Mouse (Mus musculus): ENCODE measurements at regions not wholly inside any gene's neighbourhood (a gene's known extent, or its start where the extent isn't known, plus 50 kb on each side); places are given as distances from the start of the nearest gene placed in this dataset.

- ATAC-seq (ENCODE audit: low FRiP score, low read depth): peak; percentile 53; the same call in 1 of the 2 replicates
- Histone ChIP-seq H3K4me1 (peaks cover 11% of the 10 kb centered on the region; the same call in 1 of the 2 replicates), H3K36me3 (no peaks in the 10 kb centered on the region), H3K4me3 (peak overlapping the region; percentile 35), H3K9me3 (no peaks in the 10 kb centered on the region), H3K4me2 (replicated peaks) (peak overlapping the region; percentile 87), H3K27me3 (replicated peaks) (no peaks in the 10 kb centered on the region; the same call in 1 of the 2 replicates), H3K27ac (no peak overlapping the region), H3K9ac (peak overlapping the region; percentile 59)
- 1% methylated on average over 48 of the region's 48 CpGs for WGBS
These were observed 152.7 kb upstream of the N4bp1 start for GRCm38 (mm10) chr8:87037620-87038380.

GRCm38 (mm10) chr8:87035996-87036395 is 150.9 kb upstream of the N4bp1 start:
- ATAC-seq (ENCODE audit: low FRiP score, low read depth): no peak
- 74% methylated on average over 10 of the region's 10 CpGs for WGBS
- Histone ChIP-seq H3K9ac (no peak overlapping the region), H3K36me3 (no peaks in the 10 kb centered on the region), H3K27me3 (replicated peaks) (no peaks in the 10 kb centered on the region; the same call in 1 of the 2 replicates), H3K4me1 (peaks cover 11% of the 10 kb centered on the region; the same call in 1 of the 2 replicates), H3K4me3 (no peak overlapping the region), H3K4me2 (replicated peaks) (no peak overlapping the region), H3K27ac (no peak overlapping the region), H3K9me3 (no peaks in the 10 kb centered on the region)

- H3K9me3 ChIP-seq: no peaks in the 10 kb centered on the region
- no peak overlapping the region for H3K4me2 ChIP-seq (replicated peaks)
- no peaks in the 10 kb centered on the region for H3K4me1 ChIP-seq
- WGBS: 75% methylated on average over 1 of the region's 1 CpGs
- no peak for ATAC-seq (ENCODE audit: low FRiP score, low read depth)
- no peaks in the 10 kb centered on the region for H3K27me3 ChIP-seq (replicated peaks)
- H3K27ac ChIP-seq: no peak overlapping the region
- H3K4me3 ChIP-seq: no peak overlapping the region
- H3K36me3 ChIP-seq: no peaks in the 10 kb centered on the region
- no peak overlapping the region for H3K9ac ChIP-seq
These were observed 143.1 kb upstream of the N4bp1 start for GRCm38 (mm10) chr8:87028171-87028570.

- H3K4me2 ChIP-seq (replicated peaks): no peak overlapping the region
- ATAC-seq (ENCODE audit: low FRiP score, low read depth): no peak
- WGBS: 62% methylated on average over 1 of the region's 1 CpGs
These were observed 140.9 kb upstream of the N4bp1 start for GRCm38 (mm10) chr8:87025946-87026345.

GRCm38 (mm10) chr8:87019795-87020194 is 134.7 kb upstream of the N4bp1 start:
- no peaks in the 10 kb centered on the region for H3K27me3 ChIP-seq (replicated peaks)

More at GRCm38 (mm10) chr8:87025946-87026345, 140.9 kb upstream of the N4bp1 start:
- no peak overlapping the region for H3K27ac ChIP-seq
- H3K9me3 ChIP-seq: 0 out of 2 replicates have a peak, but pooled peaks cover under 1% of the 10 kb centered on the region
- no peaks in the 10 kb centered on the region for H3K27me3 ChIP-seq (replicated peaks)
- H3K4me3 ChIP-seq: no peak overlapping the region
- no peaks in the 10 kb centered on the region for H3K36me3 ChIP-seq
- H3K4me1 ChIP-seq: no peaks in the 10 kb centered on the region
- H3K9ac ChIP-seq: no peak overlapping the region

GRCm38 (mm10) chr8:86975546-86975945 is 90.5 kb upstream of the N4bp1 start:
- no peak for ATAC-seq (ENCODE audit: low FRiP score, low read depth)
- Histone ChIP-seq H3K9me3 (no peaks in the 10 kb centered on the region), H3K36me3 (no peaks in the 10 kb centered on the region), H3K4me2 (replicated peaks) (no peak overlapping the region), H3K9ac (no peak overlapping the region), H3K27ac (no peak overlapping the region), H3K27me3 (replicated peaks) (no peaks in the 10 kb centered on the region), H3K4me1 (no peaks in the 10 kb centered on the region), H3K4me3 (no peak overlapping the region)
- 79% methylated on average over 1 of the region's 1 CpGs for WGBS

More at GRCm38 (mm10) chr8:87019795-87020194, 134.7 kb upstream of the N4bp1 start:
- H3K4me3 ChIP-seq: no peak overlapping the region
- H3K27ac ChIP-seq: no peak overlapping the region
- ATAC-seq (ENCODE audit: low FRiP score, low read depth): no peak
- no peak overlapping the region for H3K4me2 ChIP-seq (replicated peaks)
- 92% methylated on average over 3 of the region's 3 CpGs for WGBS
- H3K36me3 ChIP-seq: no peaks in the 10 kb centered on the region
- H3K9ac ChIP-seq: no peak overlapping the region
- 0 out of 2 replicates have a peak, but pooled peaks cover 3% of the 10 kb centered on the region for H3K9me3 ChIP-seq
- no peaks in the 10 kb centered on the region for H3K4me1 ChIP-seq

- no peak for ATAC-seq (ENCODE audit: low FRiP score, low read depth)
- 92% methylated on average over 3 of the region's 3 CpGs for WGBS
- Histone ChIP-seq H3K4me1 (no peaks in the 10 kb centered on the region), H3K9ac (no peak overlapping the region), H3K27ac (no peak overlapping the region), H3K4me2 (replicated peaks) (no peak overlapping the region), H3K9me3 (0 out of 2 replicates have a peak, but pooled peaks cover 3% of the 10 kb centered on the region), H3K4me3 (no peak overlapping the region), H3K27me3 (replicated peaks) (no peaks in the 10 kb centered on the region), H3K36me3 (no peaks in the 10 kb centered on the region)
These were observed 86.7 kb upstream of the N4bp1 start for GRCm38 (mm10) chr8:86971736-86972135.

GRCm38 (mm10) chr8:86969051-86969450 is 84.0 kb upstream of the N4bp1 start:
- 94% methylated on average over 2 of the region's 2 CpGs for WGBS

GRCm38 (mm10) chr8:86967891-86968311 is 82.8 kb upstream of the N4bp1 start:
- H3K4me3 ChIP-seq: no peak overlapping the region
- H3K4me2 ChIP-seq (replicated peaks): no peak overlapping the region
- H3K36me3 ChIP-seq: no peaks in the 10 kb centered on the region
- H3K27me3 ChIP-seq (replicated peaks): no peaks in the 10 kb centered on the region
- 41% methylated on average over 3 of the region's 3 CpGs for WGBS
- no peak for ATAC-seq (ENCODE audit: low FRiP score, low read depth)
- H3K4me1 ChIP-seq: no peaks in the 10 kb centered on the region
- H3K9me3 ChIP-seq: 0 out of 2 replicates have a peak, but pooled peaks cover 3% of the 10 kb centered on the region
- H3K9ac ChIP-seq: no peak overlapping the region
- H3K27ac ChIP-seq: no peak overlapping the region

More at GRCm38 (mm10) chr8:86969051-86969450, 84.0 kb upstream of the N4bp1 start:
- H3K9ac ChIP-seq: no peak overlapping the region
- H3K4me2 ChIP-seq (replicated peaks): no peak overlapping the region
- no peak overlapping the region for H3K27ac ChIP-seq
- H3K9me3 ChIP-seq: 0 out of 2 replicates have a peak, but pooled peaks cover 3% of the 10 kb centered on the region
- H3K36me3 ChIP-seq: no peaks in the 10 kb centered on the region
- H3K4me1 ChIP-seq: no peaks in the 10 kb centered on the region
- no peak for ATAC-seq (ENCODE audit: low FRiP score, low read depth)
- no peaks in the 10 kb centered on the region for H3K27me3 ChIP-seq (replicated peaks)
- H3K4me3 ChIP-seq: no peak overlapping the region

GRCm38 (mm10) chr8:86961218-86962195 is 76.4 kb upstream of the N4bp1 start:
- 57% methylated on average over 20 of the region's 20 CpGs for WGBS
- H3K27me3 ChIP-seq (replicated peaks): no peaks in the 10 kb centered on the region
- peaks cover 6% of the 10 kb centered on the region; the same call in 1 of the 2 replicates for H3K9me3 ChIP-seq
- H3K4me3 ChIP-seq: no peak overlapping the region
- no peak overlapping the region for H3K9ac ChIP-seq
- H3K27ac ChIP-seq: no peak overlapping the region
- peak; percentile 48; the same call in 1 of the 2 replicates for ATAC-seq (ENCODE audit: low FRiP score, low read depth)
- H3K4me1 ChIP-seq: no peaks in the 10 kb centered on the region; the same call in 1 of the 2 replicates
- no peaks in the 10 kb centered on the region for H3K36me3 ChIP-seq
- H3K4me2 ChIP-seq (replicated peaks): no peak overlapping the region

Measured in neural tube, embryonic 12.5 days (tissue).